ENCODE assay signal across 22 mouse cellular contexts in genomic region chr7:80039699-80040098, GRCm38 (mm10). TPM values are rescaled to one million over a fixed set of nuclear protein-coding genes. Genes with fewer than 3 reads are reported as not detected.
DNase-seq lines count a peak whose midpoint lies in the region; ATAC-seq and TF ChIP-seq lines count a peak whose summit lies in the region.
"Had no signal": no experiment of that assay in that cellular context is flagged by ENCODE, and none has a peak within 500 bp of the region (broad histone marks: within the 10 kb centered on the region; RNA-seq: fewer than 3 reads in every experiment).

No protein-coding gene starts in this region.

- TF ChIP-seq CTCF in testis, adult 2 months (IDR thresholded peaks at IDR 0.05; ENCODE audit: control insufficient read depth, insufficient read depth, insufficient replicate concordance, low read depth, low read length): no peak

- no peaks in the 10 kb centered on the region; the same call in 1 of the 2 replicates for H3K4me1 ChIP-seq in testis, adult 2 months (ENCODE audit: control insufficient read depth, insufficient read depth, low read length)

- DNase-seq in frontal cortex, postnatal 14 days (ENCODE audit: low spot score in 2 of 2): no peak
- peak; percentile 21 to 80 for DNase-seq in left cerebral cortex, postnatal 25 days (ENCODE audit: low spot score in 2 of 2)
- no peak for DNase-seq in left cerebral cortex, adult 11 months (ENCODE audit: low spot score)
- no peak for DNase-seq in testis, postnatal 14 days (ENCODE audit: low spot score)
- no peak for DNase-seq in layer of hippocampus, adult 11-12 months (ENCODE audit: low spot score)
- DNase-seq: adrenal gland, adult 8-10 months; adrenal gland, postnatal 36 days; B cell, adult 2 months; cerebellum, adult 11 months; cerebellum, adult 8-10 months; cerebellum, postnatal 25 days; gastrocnemius, postnatal 14 days; heart, adult 2 months; heart, postnatal 14 days had no signal

- ATAC-seq in frontal cortex, adult (ENCODE audit: low TSS enrichment): peak; percentile 86
- ATAC-seq: CD4-positive, CD25-positive, alpha-beta regulatory T cell, adult 4 months; forebrain, embryonic 16.5 days had no signal

- peak overlapping the region; percentile 44 for H3K4me3 ChIP-seq in testis, adult 2 months (ENCODE audit: control insufficient read depth, low read depth, low read length)
- H3K4me3 ChIP-seq: embryonic facial prominence, embryonic 13.5 days; forebrain, embryonic 12.5 days; heart, adult 2 months; heart, embryonic 15.5 days had no signal

- TF ChIP-seq POLR2A in testis, adult 2 months (IDR thresholded peaks at IDR 0.05; ENCODE audit: control insufficient read depth, low read depth, low read length): no peak

- no peaks in the 10 kb centered on the region for H3K36me3 ChIP-seq in testis, adult 2 months (ENCODE audit: control insufficient read depth, insufficient read depth, low read length)
- H3K36me3 ChIP-seq: heart, embryonic 15.5 days had no signal

- intact Hi-C loops in left cerebral cortex, postnatal 25 days (cut with DNase I): no loop called here

- no peak overlapping the region for H3K27ac ChIP-seq in testis, adult 2 months (ENCODE audit: control insufficient read depth, insufficient read depth, low read depth, low read length)
- H3K27ac ChIP-seq: embryonic facial prominence, embryonic 13.5 days; forebrain, embryonic 12.5 days; heart, adult 2 months; heart, embryonic 15.5 days; hindbrain, embryonic 14.5 days had no signal

- H3K27me3 ChIP-seq in testis, adult 2 months (ENCODE audit: control insufficient read depth, insufficient read depth, low read length): no peaks in the 10 kb centered on the region
- H3K27me3 ChIP-seq: embryonic facial prominence, embryonic 13.5 days; forebrain, embryonic 12.5 days; heart, embryonic 15.5 days had no signal

RNA-seq across cellular contexts. Expression of gene Zfp710, which starts 15.1 kb away (rescaled TPM):
- 10 to 100 TPM; 19.6 to 21.2 TPM for total RNA-seq in left cerebral cortex, postnatal 25 days (2021)
- polyA plus RNA-seq in testis, adult 2 months (2012; rRNA removed): 3.8 and 5.1 TPM in 2 replicates

Comparison
In these comparisons a context has a peak if more than half of its experiments do, and no peak if none do; other contexts are left out.
1. DNase-seq: peak in left cerebral cortex, postnatal 25 days (2 of 2); none in frontal cortex, postnatal 14 days (0 of 2), left cerebral cortex, adult 11 months (single experiment), testis, postnatal 14 days (single experiment) and layer of hippocampus, adult 11-12 months (single experiment).